Mouse (Mus musculus) kidney, postnatal 0 days (tissue): ENCODE measurements at regions not wholly inside any gene's neighbourhood (a gene's known extent, or its start where the extent isn't known, plus 50 kb on each side); places are given as distances from the start of the nearest gene placed in this dataset.

Experiments
- ATAC-seq: fragments of 200-750 bp; cut with Nextera tagmentation; replicated peaks from 2 replicates; pipeline ENCODE4 v1.8.0; 2017; ENCODE audit warnings: low read depth, moderate number of reproducible peaks, moderate TSS enrichment, moderate library complexity; ENCODE audit not compliant: low FRiP score
- DNase-seq: peaks from one replicate; pipeline ENCODE4 v3.0.0-alpha.2; 2016; ENCODE audit warnings: low spot score
- H3K27ac ChIP-seq: fragments of 300-500 bp; sonication (generic); 2 replicates; pipeline ENCODE4 v1.5.1; 2014; ENCODE audit warnings: mild to moderate bottlenecking
- H3K27me3 ChIP-seq: fragments of 300-500 bp; sonication (generic); 2 replicates; pipeline ENCODE4 v1.6.1; 2014; ENCODE audit warnings: low read length, mixed read lengths; ENCODE audit not compliant: insufficient read depth
- H3K36me3 ChIP-seq: fragments of 300-500 bp; sonication (generic); 2 replicates; pipeline ENCODE4 v1.6.1; 2014; ENCODE audit warnings: low read length, mixed read lengths; ENCODE audit not compliant: insufficient read depth
- H3K4me1 ChIP-seq: fragments of 300-500 bp; sonication (generic); replicated peaks from 2 replicates; pipeline ENCODE4 v1.6.1; 2014; ENCODE audit warnings: antibody characterized with exemption, low read length, mixed read lengths; ENCODE audit not compliant: insufficient read depth
- H3K4me2 ChIP-seq: fragments of 300-500 bp; sonication (generic); 2 replicates; pipeline ENCODE4 v1.6.1; 2014; ENCODE audit warnings: mild to moderate bottlenecking, low read length, moderate library complexity, mixed read lengths
- H3K4me3 ChIP-seq: fragments of 300-500 bp; sonication (generic); replicated peaks from 2 replicates; pipeline ENCODE4 v1.5.1; 2014; ENCODE audit warnings: low read depth, low read length
- H3K9ac ChIP-seq: fragments of 300-500 bp; sonication (generic); 2 replicates; pipeline ENCODE4 v1.6.1; 2014; ENCODE audit warnings: low read depth, low read length
- H3K9me3 ChIP-seq: fragments of 300-500 bp; sonication (generic); replicated peaks from 2 replicates; pipeline ENCODE4 v1.6.1; 2016; ENCODE audit warnings: low read length, inconsistent platforms, mixed read lengths
- CTCF ChIP-seq: IDR thresholded peaks from 2 replicates; pipeline ENCODE4 v1.5.1; 2016; ENCODE audit warnings: antibody characterized with exemption, low read depth, mild to moderate bottlenecking, moderate library complexity
- WGBS: fragments of 180-500 bp; shearing (Covaris S2); extraction: QIAGEN DNeasy Blood & Tissue Kit; methylation state at CpG from one replicate; pipeline ENCODE4 v1.1.7; 2014; 5-methylcytosine and 5-hydroxymethylcytosine counted together

DNA sequence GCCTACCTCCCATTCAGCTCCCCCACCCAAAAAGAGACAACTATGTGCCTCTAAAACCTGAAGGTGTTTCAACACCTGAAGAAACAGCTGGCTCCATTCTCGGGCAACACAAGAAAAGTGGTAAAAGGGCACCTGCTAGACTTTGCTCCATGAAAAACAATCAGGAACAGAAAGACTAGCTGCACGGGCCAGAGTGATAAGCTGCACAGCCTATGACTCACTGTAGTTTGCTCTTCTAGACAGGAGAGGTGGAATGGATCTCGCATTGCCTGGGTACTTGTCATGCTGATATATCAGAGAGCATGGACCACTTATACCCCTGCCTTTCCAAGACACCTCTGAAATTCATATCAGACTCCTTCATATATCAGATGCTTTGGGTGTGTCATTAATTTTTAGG lies 94.0 kb upstream of the Gm9972 start:
- no peak overlapping the region for H3K4me3 ChIP-seq
- H3K4me2 ChIP-seq: no peak overlapping the region
- no peaks in the 10 kb centered on the region for H3K9me3 ChIP-seq
- no peaks in the 10 kb centered on the region for H3K36me3 ChIP-seq
- DNase-seq (no peak), ATAC-seq (no peak)
- TF ChIP-seq CTCF: no peak
- no peaks in the 10 kb centered on the region for H3K4me1 ChIP-seq
- WGBS: 71% methylated on average over 3 of the region's 3 CpGs
- no peak overlapping the region for H3K9ac ChIP-seq
- H3K27me3 ChIP-seq: no peaks in the 10 kb centered on the region
- H3K27ac ChIP-seq: no peak overlapping the region

DNA sequence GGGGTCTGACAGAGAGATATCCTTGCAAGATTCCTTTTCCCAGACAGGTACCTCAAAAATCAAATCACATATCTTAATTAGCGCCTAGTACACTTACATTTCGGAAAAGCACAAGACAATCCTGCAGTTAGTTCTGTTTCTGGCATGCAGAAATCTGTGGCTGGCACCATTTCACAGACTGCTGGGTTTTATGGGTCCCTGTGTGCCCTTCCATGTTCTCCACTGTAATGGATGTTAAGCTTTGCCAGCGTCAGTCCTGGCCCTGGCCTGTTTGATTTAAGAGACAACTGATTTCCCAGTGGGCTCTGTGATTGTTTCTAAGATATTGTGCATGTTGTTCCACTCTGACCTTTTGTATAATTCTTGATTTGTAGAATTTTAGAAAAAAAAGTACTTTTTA lies 93.3 kb upstream of the Gm9972 start:
- ATAC-seq: no peak
- no peak overlapping the region for H3K4me2 ChIP-seq
- H3K9ac ChIP-seq: no peak overlapping the region
- no peak for TF ChIP-seq CTCF
- H3K4me1 ChIP-seq: no peaks in the 10 kb centered on the region
- 46% methylated on average over 3 of the region's 3 CpGs for WGBS
- no peaks in the 10 kb centered on the region for H3K36me3 ChIP-seq
- DNase-seq: no peak
- no peaks in the 10 kb centered on the region for H3K27me3 ChIP-seq
- no peak overlapping the region for H3K4me3 ChIP-seq
- no peak overlapping the region for H3K27ac ChIP-seq
- no peaks in the 10 kb centered on the region for H3K9me3 ChIP-seq

GRCm38 (mm10) chr11:42944573-42944972 lies 91.0 kb upstream of the Gm9972 start:
- H3K27ac ChIP-seq: peak overlapping the region; percentile 50; the same call in 1 of the 2 replicates
- H3K4me2 ChIP-seq: no peak overlapping the region
- no peaks in the 10 kb centered on the region for H3K36me3 ChIP-seq
- ATAC-seq: peak; percentile 91
- no peaks in the 10 kb centered on the region for H3K27me3 ChIP-seq
- no peaks in the 10 kb centered on the region for H3K9me3 ChIP-seq
- WGBS: 57% methylated on average over 3 of the region's 3 CpGs
- no peak overlapping the region for H3K9ac ChIP-seq
- peak; percentile 37; the same call in 1 of the 2 replicates for TF ChIP-seq CTCF
- H3K4me1 ChIP-seq: no peaks in the 10 kb centered on the region
- no peak overlapping the region for H3K4me3 ChIP-seq
- DNase-seq: peak; percentile 53

- Histone ChIP-seq H3K4me1 (no peaks in the 10 kb centered on the region), H3K27ac (no peak overlapping the region), H3K36me3 (no peaks in the 10 kb centered on the region), H3K27me3 (no peaks in the 10 kb centered on the region), H3K4me3 (no peak overlapping the region), H3K9ac (no peak overlapping the region), H3K4me2 (no peak overlapping the region), H3K9me3 (no peaks in the 10 kb centered on the region)
- DNase-seq (no peak), ATAC-seq (no peak)
- TF ChIP-seq CTCF: no peak
- 84% methylated on average over 1 of the region's 1 CpGs for WGBS
Observed at GRCm38 (mm10) chr11:42949823-42950222, 85.7 kb upstream of the Gm9972 start.

DNA sequence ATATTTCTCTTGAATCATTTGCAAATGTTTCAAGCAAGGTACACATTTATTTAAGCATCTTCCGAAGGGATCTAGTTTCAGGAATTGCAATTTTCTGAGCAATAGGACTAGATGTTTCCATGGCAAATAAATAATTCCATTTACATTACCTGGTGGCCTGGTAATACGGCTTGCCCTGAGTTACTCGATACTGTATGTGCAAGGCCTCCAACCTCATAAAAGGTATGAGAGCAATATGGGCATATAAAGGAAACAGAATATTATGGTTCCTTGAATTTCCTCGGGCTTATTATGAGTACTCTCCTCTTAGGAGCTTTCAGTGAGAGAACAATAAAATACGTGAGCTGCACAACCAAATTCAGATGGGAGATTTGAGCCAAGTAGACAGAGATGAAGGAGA lies 81.4 kb upstream of the Gm9972 start:
- H3K4me3 ChIP-seq: no peak overlapping the region
- no peaks in the 10 kb centered on the region for H3K36me3 ChIP-seq
- no peak for ATAC-seq
- TF ChIP-seq CTCF: no peak
- no peak overlapping the region for H3K4me2 ChIP-seq
- WGBS: 57% methylated on average over 5 of the region's 5 CpGs
- no peak overlapping the region for H3K9ac ChIP-seq
- no peak for DNase-seq
- H3K4me1 ChIP-seq: no peaks in the 10 kb centered on the region
- no peaks in the 10 kb centered on the region for H3K27me3 ChIP-seq
- no peaks in the 10 kb centered on the region for H3K9me3 ChIP-seq
- no peak overlapping the region for H3K27ac ChIP-seq

GRCm38 (mm10) chr11:42965732-42966131 lies 69.8 kb upstream of the Gm9972 start:
- H3K36me3 ChIP-seq: no peaks in the 10 kb centered on the region
- H3K4me1 ChIP-seq: no peaks in the 10 kb centered on the region
- no peak overlapping the region for H3K9ac ChIP-seq
- no peak for DNase-seq
- H3K27me3 ChIP-seq: no peaks in the 10 kb centered on the region
- ATAC-seq: no peak
- no peak overlapping the region for H3K4me2 ChIP-seq
- H3K4me3 ChIP-seq: no peak overlapping the region
- 67% methylated on average over 1 of the region's 1 CpGs for WGBS
- TF ChIP-seq CTCF: no peak
- no peaks in the 10 kb centered on the region for H3K9me3 ChIP-seq
- H3K27ac ChIP-seq: no peak overlapping the region

DNA sequence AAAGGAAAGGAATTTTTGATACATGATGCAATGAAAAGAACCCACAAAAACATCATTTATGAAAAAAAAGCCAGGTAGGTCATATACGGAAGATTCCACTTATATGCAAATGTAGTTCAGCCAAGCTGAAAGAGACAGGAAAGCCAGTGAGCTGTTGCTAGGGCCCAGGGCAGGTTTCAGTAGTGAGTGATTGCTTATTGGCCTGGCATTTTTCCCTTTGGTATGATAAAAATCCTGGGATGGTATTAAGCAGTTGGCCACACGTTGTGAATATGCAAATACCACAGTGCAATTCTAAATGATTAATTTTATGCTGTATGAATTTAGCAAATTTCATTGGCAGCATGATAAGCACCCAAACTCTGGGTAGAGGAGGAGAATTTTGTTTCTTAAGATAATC lies 57.3 kb upstream of the Gm9972 start:
- TF ChIP-seq CTCF: no peak
- Histone ChIP-seq H3K4me1 (no peaks in the 10 kb centered on the region), H3K27ac (no peak overlapping the region), H3K4me2 (no peak overlapping the region), H3K36me3 (no peaks in the 10 kb centered on the region), H3K9ac (no peak overlapping the region), H3K27me3 (no peaks in the 10 kb centered on the region), H3K4me3 (no peak overlapping the region), H3K9me3 (no peaks in the 10 kb centered on the region)
- WGBS: 48% methylated on average over 2 of the region's 2 CpGs
- no peak for DNase-seq
- ATAC-seq: no peak
